Comparison of ENCODE assay signal across 26 mouse cellular contexts in the genomic region with DNA sequence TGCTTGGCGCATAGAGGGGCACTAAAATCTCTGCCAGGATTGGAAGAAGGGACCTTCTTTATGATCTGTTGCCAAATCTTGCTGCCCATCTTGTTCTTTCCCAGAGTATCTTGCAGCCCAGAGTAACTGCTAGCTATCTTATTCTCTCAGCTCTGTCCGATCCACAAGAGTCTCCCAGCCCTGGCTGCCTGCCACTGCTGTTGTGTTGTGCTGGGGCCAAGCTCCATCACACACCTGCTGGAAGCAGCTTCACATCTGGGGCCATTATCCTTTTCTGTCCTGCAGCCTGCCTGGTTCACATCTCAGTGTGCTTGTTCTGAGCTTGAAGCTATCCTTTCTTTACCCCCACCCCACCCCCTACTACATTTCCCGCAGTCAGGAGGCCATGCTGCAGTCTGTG.
DNase-seq lines count a peak whose midpoint lies in the region; ATAC-seq and TF ChIP-seq lines count a peak whose summit lies in the region.
"Had no signal": no experiment of that assay in that cellular context is flagged by ENCODE, and none has a peak within 500 bp of the region (broad histone marks: within the 10 kb centered on the region; RNA-seq: fewer than 3 reads in every experiment).

No protein-coding gene starts in this region.

- H3K4me3 ChIP-seq in limb, embryonic 14.5 days (replicated peaks; ENCODE audit: low read length): no peak overlapping the region
- H3K4me3 ChIP-seq: erythroblast, embryonic 14.5 days; forebrain, embryonic 12.5 days; heart, embryonic 10.5 days; heart, embryonic 15.5 days; midbrain, embryonic 10.5 days had no signal

- no peak overlapping the region for H3K4me2 ChIP-seq in limb, embryonic 14.5 days (replicated peaks; ENCODE audit: low read depth, low read length, severe bottlenecking)
- H3K4me2 ChIP-seq: forebrain, embryonic 12.5 days; heart, embryonic 15.5 days had no signal

- DNase-seq in heart, adult 11 months: peak; percentile 66
- no peak for DNase-seq in heart, adult 18-20 months
- DNase-seq in left cerebral cortex, postnatal 4 days: peak; percentile 55
- DNase-seq in left cerebral cortex, adult 8-10 months (ENCODE audit: low spot score in 2 of 2): no peak
- DNase-seq in right cerebral cortex, postnatal 10 days (ENCODE audit: low spot score in 2 of 2): peak; percentile 23 to 46
- DNase-seq in right cerebral cortex, postnatal 25 days: no peak
- DNase-seq in limb, embryonic 14.5 days (ENCODE audit: low spot score): no peak
- no peak for DNase-seq in spleen, adult 18-20 months
- DNase-seq: adrenal gland, postnatal 14 days; gastrocnemius, postnatal 10 days; heart, postnatal 4 days; kidney, adult 9 months; kidney, postnatal 10 days; layer of hippocampus, adult 9-11 months; liver; lung, adult 2 months; lung, postnatal 14 days; retina, postnatal 1 day had no signal

- no peaks in the 10 kb centered on the region for H3K27me3 ChIP-seq in limb, embryonic 14.5 days (ENCODE audit: control insufficient read depth, insufficient read depth, low read length)
- H3K27me3 ChIP-seq: forebrain, embryonic 12.5 days; heart, embryonic 15.5 days had no signal

- whole genome bisulfite sequencing in limb, embryonic 14.5 days: 57% methylated on average over 3 of the region's 3 CpGs

- no peak overlapping the region for H3K27ac ChIP-seq in limb, embryonic 14.5 days (replicated peaks; ENCODE audit: low read depth, low read length)
- H3K27ac ChIP-seq: forebrain, embryonic 12.5 days; heart, embryonic 10.5 days; heart, embryonic 15.5 days; liver, embryonic 14.5 days; midbrain, embryonic 10.5 days had no signal

- no peak overlapping the region for H3K9ac ChIP-seq in limb, embryonic 14.5 days (ENCODE audit: low read depth, low read length, severe bottlenecking)
- H3K9ac ChIP-seq: forebrain, embryonic 12.5 days; heart, embryonic 15.5 days; liver, embryonic 14.5 days had no signal

- no peaks in the 10 kb centered on the region for H3K9me3 ChIP-seq in limb, embryonic 14.5 days (ENCODE audit: control insufficient read depth, low read length)
- H3K9me3 ChIP-seq: forebrain, embryonic 12.5 days; heart, embryonic 10.5 days; heart, embryonic 15.5 days; midbrain, embryonic 10.5 days had no signal

- no peak for TF ChIP-seq POLR2A in limb, embryonic 14.5 days (IDR thresholded peaks at IDR 0.05; ENCODE audit: borderline replicate concordance, extremely low read depth, insufficient read depth, insufficient read length)

- ATAC-seq in limb, embryonic 14.5 days (ENCODE audit: low FRiP score, low read depth): 0 out of 2 replicates have a peak, but pooled peaks have one; percentile 55
- ATAC-seq: hindbrain, embryonic 16.5 days; intestine, embryonic 16.5 days had no signal

- no peaks in the 10 kb centered on the region for H3K36me3 ChIP-seq in limb, embryonic 14.5 days (ENCODE audit: control insufficient read depth, insufficient read depth, low read length)
- H3K36me3 ChIP-seq: forebrain, embryonic 12.5 days; heart, embryonic 10.5 days; heart, embryonic 15.5 days; midbrain, embryonic 10.5 days had no signal

- no peaks in the 10 kb centered on the region for H3K4me1 ChIP-seq in limb, embryonic 14.5 days (ENCODE audit: control insufficient read depth, insufficient read depth, low read length)

- intact Hi-C loops in left cerebral cortex, postnatal 4 days (cut with DNase I): no loop called here

Comparison
In these comparisons a context has a peak if more than half of its experiments do, and no peak if none do; other contexts are left out.
1. DNase-seq: peak in heart, adult 11 months (single experiment), left cerebral cortex, postnatal 4 days (single experiment) and right cerebral cortex, postnatal 10 days (2 of 2); none in heart, adult 18-20 months (0 of 2), left cerebral cortex, adult 8-10 months (0 of 2), right cerebral cortex, postnatal 25 days (single experiment), limb, embryonic 14.5 days (single experiment) and spleen, adult 18-20 months (0 of 2).